Mouse (Mus musculus) kidney, postnatal 10 days (tissue): ENCODE data around the gene Tmem39b.

Experiments
- DNase-seq: peaks from one replicate; pipeline ENCODE4 v3.0.0; 2021; ENCODE audit warnings: mixed read lengths

The Tmem39b gene

DNA sequence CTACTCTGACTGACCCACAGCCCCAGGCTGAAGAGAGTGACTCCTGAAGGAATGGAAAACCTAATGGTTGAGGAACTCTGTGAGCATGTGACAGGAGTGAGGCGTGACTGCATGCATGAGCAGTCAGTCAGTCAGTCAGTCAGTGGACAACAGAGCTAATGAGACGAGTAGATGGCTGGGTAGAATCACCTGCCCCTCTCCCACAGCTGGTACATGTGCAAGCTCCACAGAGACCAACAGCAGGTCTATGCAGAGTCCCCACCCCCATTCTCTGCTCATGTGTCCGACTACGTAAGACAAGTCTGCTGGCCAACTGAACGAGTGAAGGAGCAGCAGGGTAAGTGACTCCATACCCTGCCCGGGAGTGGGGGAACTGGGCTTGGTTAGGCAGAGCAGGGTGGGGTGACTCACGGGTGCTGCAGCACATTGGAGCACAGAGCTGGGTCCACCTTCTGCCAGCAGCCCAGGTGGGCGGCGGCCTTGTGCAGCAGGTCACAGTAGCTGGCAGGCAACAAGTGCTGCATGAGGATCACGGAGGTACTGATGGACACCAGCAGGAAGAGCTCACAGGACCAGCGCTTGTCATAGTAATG lies 12.6 kb downstream of the Tmem39b start:
- peak; percentile 61 for DNase-seq

DNA sequence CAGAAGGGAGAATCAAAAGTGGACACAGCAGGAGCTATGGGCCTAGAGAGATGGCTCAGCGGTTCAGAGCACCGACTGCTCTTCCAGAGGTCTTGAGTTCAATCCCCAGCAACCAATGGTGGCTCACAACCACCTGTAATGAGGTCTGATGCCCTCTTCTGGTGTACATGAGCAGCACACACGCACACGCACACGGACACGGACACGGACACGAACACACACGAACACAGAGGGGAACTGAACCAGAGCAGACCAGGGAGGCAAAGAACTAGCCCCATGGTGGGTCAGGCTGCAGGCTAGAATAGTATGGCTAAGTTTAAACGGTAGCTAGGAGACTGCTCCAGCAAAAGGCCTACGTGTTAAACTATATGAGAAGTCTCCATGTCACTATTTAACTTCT lies 14.8 kb downstream of the Tmem39b start:
- DNase-seq: no peak

DNA sequence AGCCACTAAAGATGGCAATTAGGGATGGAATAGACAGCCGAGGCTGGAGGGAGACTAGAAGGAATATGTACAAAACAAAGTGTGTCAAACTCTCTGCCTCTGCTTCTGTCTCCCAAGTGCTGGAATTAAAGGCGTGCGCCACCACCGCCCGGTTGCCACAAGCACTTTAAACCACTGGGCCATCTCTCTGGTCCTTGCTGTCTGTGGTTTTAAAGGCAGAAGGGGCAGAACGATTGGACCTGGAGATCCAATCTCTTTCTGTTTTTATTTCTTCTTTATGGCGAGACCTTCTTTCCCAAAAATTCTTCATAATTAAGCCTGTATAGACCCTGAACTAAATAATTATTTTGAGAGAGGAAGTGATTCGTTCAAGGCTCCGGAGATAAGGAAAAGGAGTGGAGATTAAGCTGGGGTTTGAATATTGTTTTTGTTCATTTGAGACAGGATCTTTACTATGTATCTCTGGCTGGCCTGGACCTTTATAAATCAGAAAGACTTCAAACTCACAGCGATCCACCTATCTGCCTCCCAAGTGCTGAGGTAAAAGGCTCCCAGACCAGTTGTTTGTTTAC lies 23.7 kb downstream of the Tmem39b start:
- no peak for DNase-seq

DNA sequence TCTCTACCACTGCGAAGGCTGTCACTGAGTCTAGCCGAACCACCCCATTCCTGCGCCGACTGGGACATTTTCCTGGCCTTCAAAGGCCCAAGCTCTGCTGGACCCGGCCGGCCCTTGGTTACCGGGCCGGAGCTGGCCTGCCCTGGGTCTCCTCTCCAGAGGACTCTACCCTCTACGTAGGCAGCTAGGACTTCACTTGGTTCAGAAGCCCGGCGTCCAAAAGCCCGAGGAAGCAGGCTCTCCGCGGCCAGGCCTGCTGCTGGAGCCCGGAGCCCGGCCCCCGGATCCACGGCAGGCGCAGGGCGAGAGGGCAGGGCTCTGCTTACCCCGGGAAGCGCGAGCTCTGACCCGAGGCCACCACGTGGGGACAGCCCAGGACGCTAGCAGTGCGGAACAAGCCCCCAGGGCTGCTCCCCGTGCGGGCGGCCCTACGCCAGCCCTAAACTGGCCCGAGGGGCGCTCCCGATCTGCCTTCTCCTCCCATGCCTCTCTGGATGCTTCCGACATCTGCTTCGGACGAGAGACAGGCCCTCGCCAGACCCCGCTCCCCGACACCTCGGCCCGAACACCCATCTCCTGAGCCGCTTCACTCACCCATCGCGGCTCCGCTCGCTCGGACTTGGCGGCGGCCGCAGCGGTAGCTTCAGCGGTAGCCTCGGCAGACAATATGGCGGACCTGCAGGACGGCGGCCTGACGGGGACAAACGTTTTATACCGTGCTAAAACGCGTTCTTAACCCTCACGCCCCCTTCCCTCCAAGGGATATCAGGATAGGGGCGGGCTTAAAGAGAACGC lies 24.4 kb downstream of the Tmem39b start, which contains the start of gene Kpna6:
Gene Kpna6, minus strand, starts transcription at position 685 of the 795 bp plus-strand sequence.
- peak; percentile 94 for DNase-seq

DNA sequence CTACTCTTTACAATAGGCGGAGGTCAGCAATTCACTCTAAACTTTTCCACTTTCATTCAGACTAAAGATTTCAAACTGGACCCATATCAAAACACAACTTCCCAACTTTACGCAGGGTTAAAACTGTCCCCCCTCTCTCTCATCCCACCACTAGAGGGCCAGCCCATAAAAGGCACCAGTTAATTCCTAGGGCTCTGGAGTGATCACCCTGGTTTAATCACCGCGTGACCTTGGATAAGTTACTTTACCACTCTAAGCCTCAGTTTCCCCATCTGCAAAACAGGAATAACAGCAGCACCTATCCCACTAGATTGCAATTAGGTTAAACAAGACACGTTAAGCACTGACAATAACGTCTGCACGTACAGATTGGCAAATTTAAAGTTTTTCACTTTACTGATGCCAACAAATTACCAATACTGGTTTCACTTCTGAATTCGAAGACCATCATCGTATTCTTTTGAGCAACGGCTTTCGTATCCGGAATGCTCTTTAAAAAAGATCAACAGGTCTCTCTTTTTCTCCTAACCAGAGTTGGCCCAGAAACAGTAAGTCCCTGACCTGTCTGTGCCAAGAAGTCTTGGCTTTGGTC lies 25.1 kb downstream of the Tmem39b start:
- DNase-seq: peak; percentile 74

DNA sequence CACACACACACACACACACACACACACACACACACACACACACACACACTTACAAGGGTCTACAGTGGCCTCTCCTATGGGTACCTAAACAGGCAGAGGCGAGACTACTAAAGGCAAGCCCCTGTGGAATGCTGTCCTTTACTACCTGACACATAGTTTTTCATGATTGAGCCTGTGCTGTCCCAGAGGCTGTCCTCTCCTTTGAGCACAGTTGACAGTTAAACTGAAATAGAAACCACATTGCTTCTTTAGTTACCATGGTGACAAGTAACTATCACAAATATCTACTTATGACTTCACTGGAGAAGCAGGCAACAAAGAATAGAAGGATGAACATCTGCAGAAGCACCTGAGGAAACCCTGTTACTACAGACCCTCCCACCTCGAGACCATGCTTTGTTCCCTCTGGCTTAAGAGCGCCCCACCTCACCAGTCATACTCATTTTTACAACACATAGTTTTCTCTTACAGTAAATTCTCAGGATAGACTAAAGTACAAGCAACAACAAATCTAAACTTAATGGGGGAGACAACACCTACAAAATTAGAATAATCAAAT lies 34.3 kb downstream of the Tmem39b start:
- no peak for DNase-seq

DNA sequence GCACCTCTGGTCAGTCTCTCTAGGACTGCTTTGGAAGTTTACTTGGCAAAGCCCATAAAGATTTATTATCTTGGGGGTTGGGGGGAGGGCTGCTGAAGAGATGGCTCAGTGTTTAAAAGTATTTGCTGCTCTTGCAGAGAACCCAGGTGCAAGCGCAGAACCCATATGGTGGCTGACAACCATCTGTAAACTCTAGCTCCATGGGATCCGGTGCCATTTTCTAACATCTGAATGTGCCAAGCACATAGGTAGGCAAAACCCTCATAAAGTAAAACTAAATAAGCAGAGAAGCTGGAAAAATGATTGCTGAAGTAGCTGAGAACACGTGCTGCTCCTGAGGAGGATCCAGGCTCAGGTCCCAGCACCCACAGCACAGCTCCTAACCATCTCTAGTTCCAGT lies 35.1 kb downstream of the Tmem39b start:
- DNase-seq: no peak

DNA sequence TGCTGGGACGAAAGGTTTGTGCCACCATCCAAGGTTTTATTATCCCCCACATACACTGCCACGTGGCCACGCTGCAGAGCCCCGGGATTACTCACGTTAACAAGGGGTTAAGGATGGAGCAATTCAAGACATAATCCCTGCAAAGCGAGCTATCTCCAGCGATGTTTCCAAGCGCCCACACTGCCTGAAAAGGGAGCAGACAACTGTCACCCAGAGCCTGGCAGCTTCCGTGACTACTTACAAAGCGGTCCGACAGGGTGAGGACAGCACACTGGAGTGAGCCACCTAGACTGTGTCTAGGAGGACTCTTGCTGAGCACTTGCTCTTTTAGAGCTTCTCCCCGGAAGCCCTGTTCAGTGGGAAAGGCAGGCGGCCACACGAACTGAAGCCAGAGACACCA lies 41.9 kb downstream of the Tmem39b start:
- DNase-seq: no peak

DNA sequence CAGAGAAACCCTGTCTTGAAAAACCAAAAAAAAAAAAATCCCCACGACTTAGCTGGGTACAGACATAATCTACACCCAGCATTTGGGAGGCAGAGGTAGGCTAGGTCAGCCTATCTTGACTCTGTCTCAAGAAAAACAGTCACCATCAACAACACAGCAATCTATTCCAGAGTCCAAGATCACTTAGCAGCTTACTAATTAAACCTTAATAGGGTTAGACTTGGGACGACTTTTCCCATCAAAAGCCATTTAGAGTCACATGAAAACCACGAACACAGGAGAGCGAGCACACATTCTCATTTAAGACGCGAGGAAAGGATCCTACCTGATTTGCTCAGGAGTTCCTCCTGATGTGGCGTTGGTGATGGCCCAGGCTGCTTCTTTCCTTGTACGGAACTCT lies 46.3 kb downstream of the Tmem39b start:
- DNase-seq: no peak

DNA sequence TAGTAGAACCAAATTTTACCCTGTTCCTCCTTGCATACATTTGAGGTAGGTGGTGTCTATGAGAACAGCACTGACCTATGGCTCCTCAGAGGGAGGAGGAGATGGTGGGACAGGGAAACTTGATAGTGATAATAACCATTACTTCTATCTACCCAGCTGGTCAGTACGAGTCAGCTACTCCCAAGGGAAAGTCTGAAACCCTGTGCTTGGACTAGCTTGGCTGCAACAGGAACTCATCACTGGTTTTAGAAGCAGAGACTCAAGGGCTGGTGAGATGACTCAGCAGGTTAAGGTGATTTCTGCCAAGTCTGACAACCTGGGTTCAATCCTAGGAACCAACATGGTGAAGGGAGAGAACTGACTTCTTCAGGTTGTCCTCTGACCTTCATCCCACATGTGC lies 48.0 kb downstream of the Tmem39b start:
- no peak for DNase-seq

DNA sequence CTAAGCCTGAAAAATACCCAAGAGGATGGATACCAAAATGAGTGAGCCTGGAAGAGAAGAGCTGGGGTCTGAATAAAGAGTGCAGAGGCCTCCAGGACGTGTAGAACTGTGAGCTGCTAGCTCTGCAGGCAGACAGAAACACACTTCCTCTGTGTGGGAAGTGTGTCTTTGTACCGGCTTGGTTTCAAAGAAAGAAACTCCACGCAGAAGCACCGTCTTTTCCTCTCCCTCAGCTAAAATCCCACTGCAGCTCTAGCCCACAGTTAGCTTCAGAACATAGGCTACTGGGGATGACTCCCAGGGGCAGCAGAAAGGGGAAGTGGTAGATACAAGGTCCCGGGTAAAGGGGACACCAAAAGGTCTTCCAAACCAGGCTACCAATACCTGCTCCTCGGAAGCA lies 51.4 kb downstream of the Tmem39b start:
- DNase-seq: no peak

DNA sequence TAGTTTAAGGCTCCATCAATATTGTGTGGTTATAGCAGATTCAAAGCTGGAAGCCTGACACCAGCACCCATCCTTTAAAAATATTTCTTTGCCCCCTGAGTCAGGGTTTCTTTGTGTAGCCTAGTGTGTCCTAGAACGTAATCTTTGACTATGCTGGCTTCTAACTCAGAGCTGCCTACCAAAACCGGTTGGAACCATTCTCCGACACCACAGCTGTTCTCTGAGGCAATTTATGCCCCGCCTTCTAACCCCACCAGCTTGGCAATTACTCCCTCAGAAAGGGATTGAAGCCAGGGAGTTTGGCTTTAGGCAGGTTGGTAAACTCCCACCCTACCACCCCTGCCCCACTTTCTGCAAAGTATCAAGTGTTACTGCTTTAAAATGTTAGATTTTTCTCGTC lies 54.9 kb downstream of the Tmem39b start:
- DNase-seq: no peak

DNA sequence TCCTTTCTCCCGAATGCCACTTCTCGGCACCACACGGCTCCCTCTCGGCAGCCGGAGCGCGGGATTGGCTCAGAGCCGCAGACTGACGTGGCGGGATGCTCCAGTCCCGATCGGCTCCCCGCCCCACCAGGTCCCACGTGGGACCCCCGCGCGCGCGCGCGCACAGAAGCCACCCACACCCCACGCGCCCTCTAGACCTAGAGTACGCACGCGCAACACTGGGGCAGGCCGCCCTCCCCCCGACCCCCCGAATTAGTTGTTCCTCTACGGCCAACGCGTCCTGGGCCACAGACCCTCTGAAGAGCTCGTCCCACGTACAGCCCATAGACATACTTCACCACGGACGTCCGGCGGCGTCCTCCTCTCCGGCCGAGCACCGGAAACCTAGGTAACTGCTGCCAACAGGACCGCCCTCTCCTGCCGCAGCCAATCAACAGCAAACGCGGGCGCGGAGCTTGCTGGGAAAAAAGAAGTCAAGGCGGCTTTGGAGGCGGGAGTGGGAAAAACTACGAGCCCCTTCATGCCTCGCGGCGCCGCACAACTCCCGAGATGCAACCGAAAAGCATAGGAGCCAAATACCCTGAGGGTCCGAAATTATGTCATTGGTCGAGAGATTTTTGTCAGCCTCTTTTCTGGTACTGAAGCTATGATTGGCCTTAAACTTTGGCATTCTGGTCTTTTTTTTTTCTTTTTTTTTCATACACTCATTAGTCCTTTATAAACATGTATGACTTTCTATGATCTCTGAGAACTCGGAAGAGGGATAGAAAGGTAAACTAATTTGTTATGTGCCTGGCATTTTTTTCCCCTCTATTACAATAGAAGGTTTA lies 55.8 kb downstream of the Tmem39b start, which contains the start of gene Txlna:
Gene Txlna, minus strand, starts transcription at position 428 of the 830 bp plus-strand sequence.
- peak; percentile 98 for DNase-seq

DNA sequence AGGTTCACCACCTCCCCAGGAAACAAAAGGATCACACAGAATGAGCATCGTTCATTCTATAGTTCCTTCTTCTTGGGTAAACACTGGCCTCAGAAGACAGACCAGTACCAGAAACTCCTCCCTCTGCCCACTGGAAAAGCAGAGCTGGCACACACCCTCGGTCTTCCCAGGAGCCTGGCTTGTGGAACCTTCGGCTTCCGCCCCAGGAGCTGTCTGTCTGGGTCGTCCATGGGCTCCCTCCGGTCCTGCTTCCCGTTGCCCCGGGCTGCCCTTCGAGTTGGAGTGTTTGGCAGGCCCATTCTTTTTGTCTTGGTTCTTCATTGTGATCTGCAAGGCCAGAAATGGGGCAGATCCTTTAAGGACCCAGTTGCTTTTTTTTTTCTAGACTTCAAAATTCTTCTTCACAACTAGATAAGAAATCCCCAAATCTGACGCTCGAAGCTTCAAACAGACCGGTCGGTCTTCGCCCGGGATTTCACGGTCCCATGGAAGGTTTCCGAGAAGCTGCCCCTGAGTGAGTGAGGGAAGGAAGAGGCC lies 56.5 kb downstream of the Tmem39b start:
- peak; percentile 61 for DNase-seq

DNA sequence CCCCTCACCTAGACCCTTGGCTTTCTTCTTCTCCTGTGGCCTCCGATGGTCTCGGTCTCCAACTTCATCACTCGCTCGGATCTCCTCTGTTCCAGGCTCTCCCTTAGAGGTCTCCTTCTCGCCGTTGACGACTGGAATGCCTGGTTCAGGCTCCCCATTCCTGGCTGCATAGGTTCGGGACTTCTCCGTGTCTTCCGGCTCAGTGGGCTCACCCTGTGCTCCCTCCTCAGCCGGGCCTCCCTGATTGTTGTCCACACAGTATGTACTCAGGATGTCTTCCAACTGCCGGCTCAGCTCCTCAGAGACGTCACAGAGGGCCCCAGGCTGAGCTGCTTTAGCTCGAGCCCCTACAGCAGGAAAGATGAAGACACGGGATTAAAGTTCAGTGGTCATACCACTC lies 57.4 kb downstream of the Tmem39b start:
- no peak for DNase-seq

DNA sequence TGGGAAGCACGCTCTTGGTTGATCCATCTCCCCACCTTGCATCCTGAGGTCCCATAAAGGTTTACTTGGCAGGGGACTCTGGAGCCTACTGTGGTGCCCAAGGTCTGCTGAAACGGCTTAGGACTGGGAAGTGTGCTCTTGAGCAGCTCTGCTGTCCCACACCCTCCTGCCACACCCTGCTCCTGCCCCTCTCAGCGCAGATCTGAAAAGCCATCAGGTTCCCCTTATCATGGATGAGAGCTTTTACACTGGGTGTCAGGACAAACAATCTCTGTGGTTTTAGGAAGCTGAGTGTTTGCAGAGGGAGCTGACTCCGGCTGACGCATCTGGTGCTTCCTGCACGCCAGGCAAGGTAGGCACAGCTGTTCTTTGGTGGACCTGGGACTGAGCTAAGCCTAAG lies 62.8 kb downstream of the Tmem39b start:
- no peak for DNase-seq

DNA sequence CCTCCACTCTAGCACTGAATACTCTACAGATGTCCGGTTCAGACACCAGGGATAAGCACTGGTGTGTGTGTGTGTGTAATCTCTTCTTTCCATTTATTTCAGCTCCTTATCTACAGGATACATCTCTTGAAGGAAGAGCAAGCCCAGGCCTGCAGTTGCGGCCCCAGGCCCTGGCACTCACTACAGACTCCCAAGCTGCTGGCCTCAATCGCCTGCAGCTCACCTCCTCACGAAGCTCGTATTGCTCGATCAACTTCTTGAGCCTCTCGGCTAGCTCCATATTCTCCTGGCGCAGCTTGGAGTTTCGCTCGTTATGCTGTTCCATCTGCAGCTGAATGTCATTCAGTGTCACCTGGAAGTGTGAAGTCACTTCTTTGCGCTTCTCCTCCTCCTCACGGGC lies 64.8 kb downstream of the Tmem39b start:
- no peak for DNase-seq

DNA sequence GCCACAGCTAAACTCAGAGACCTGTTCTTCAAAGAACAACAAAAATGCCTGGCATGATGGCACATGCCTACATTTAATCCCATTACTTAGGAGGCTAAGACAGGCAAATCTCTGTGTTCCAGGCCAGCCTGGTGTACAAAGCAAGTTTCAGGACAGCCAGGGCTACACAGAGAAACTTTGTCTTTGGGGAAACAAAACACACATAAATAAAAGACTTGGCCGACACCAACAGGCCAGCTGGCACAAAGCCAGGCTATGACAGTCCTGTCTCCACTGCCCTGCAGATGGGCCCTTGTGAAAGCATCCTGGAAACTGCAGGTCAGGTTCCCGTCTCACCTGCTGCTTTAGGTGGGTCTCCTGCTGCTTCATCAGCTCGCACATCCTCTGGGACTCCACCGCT lies 65.7 kb downstream of the Tmem39b start:
- peak; percentile 73 for DNase-seq
